Mouse (Mus musculus) olfactory bulb, adult 2 months (tissue): ENCODE data around the gene Dgkd.

ENCODE experiments used
- CTCF ChIP-seq: fragments of 200-500 bp; IDR thresholded peaks from 2 replicates; pipeline ENCODE4 v1.5.1; 2012; ENCODE audit warnings: low read depth, mild to moderate bottlenecking, low read length, moderate library complexity; ENCODE audit not compliant: insufficient read depth
- POLR2A ChIP-seq: fragments of 200-500 bp; IDR thresholded peaks from 2 replicates; pipeline ENCODE4 v1.6.1; 2012; ENCODE audit warnings: mild to moderate bottlenecking, low read depth, low read length, moderate library complexity; ENCODE audit not compliant: insufficient read depth

- TF ChIP-seq POLR2A: no peak
- no peak for TF ChIP-seq CTCF
These were observed 98.6 kb downstream of the Dgkd start for GRCm38 (mm10) chr1:87951641-87952040.
